Mouse (Mus musculus): ENCODE measurements around the gene Cdc16.
"Not testable (repeated sequence)": the region's sequence is repeated elsewhere in the genome, so short reads cannot be mapped to it uniquely, and the experiment has no call there.

Cdc16 gene

GRCm38 (mm10) chr8:13756982-13757804, at the start of gene Cdc16:
TSS of gene Cdc16 (plus strand) at chr8:13757676.
- peak; percentile 94 for DNase-seq (ENCODE audit: low spot score)

- DNase-seq (ENCODE audit: low spot score), result no peak
Measured at GRCm38 (mm10) chr8:13708514-13708913, 49.0 kb upstream of the Cdc16 start.

- no peak for DNase-seq (ENCODE audit: low spot score)
Measured at GRCm38 (mm10) chr8:13718980-13719379, 38.5 kb upstream of the Cdc16 start.

GRCm38 (mm10) chr8:13725722-13726121, 31.8 kb upstream of the Cdc16 start:
- peak; percentile 77 for DNase-seq (ENCODE audit: low spot score)

GRCm38 (mm10) chr8:13727469-13728094, 29.9 kb upstream of the Cdc16 start:
- DNase-seq (ENCODE audit: low spot score), result no peak

GRCm38 (mm10) chr8:13740323-13740770, 17.1 kb upstream of the Cdc16 start:
- DNase-seq (ENCODE audit: low spot score), result no peak

- no peak for DNase-seq (ENCODE audit: low spot score)
Measured at GRCm38 (mm10) chr8:13740817-13741613, 16.5 kb upstream of the Cdc16 start.

GRCm38 (mm10) chr8:13746212-13746611, 11.3 kb upstream of the Cdc16 start:
- not testable (repeated sequence) for DNase-seq (ENCODE audit: low spot score)

GRCm38 (mm10) chr8:13747626-13748025, 9.8 kb upstream of the Cdc16 start:
- DNase-seq (ENCODE audit: low spot score), result no peak

GRCm38 (mm10) chr8:13753680-13754079, 3.8 kb upstream of the Cdc16 start:
- peak; percentile 87 for DNase-seq (ENCODE audit: low spot score)

- no peak for DNase-seq (ENCODE audit: low spot score)
Measured at GRCm38 (mm10) chr8:13756480-13756879, 996 bp upstream of the Cdc16 start.

- DNase-seq (ENCODE audit: low spot score), result peak; percentile 78
Measured at GRCm38 (mm10) chr8:13757805-13758727, 590 bp downstream of the Cdc16 start.

- no peak for DNase-seq (ENCODE audit: low spot score)
Measured at GRCm38 (mm10) chr8:13769206-13769605, 11.7 kb downstream of the Cdc16 start.

GRCm38 (mm10) chr8:13780536-13780935, 23.1 kb downstream of the Cdc16 start:
- DNase-seq (ENCODE audit: low spot score), result no peak

- DNase-seq (ENCODE audit: low spot score), result peak; percentile 96
Measured at GRCm38 (mm10) chr8:13785250-13785763, 27.8 kb downstream of the Cdc16 start, which contains the start of gene Upf3a. TSS of gene Upf3a (plus strand) at chr8:13785615.

- DNase-seq (ENCODE audit: low spot score), result peak; percentile 99
Measured at GRCm38 (mm10) chr8:13785764-13786299, 28.4 kb downstream of the Cdc16 start.

GRCm38 (mm10) chr8:13789606-13790005, 32.1 kb downstream of the Cdc16 start:
- DNase-seq (ENCODE audit: low spot score), result no peak

- DNase-seq (ENCODE audit: low spot score), result no peak
Measured at GRCm38 (mm10) chr8:13793097-13793745, 35.7 kb downstream of the Cdc16 start.

- no peak for DNase-seq (ENCODE audit: low spot score)
Measured at GRCm38 (mm10) chr8:13793746-13794101, 36.2 kb downstream of the Cdc16 start.

GRCm38 (mm10) chr8:13797676-13798075, 40.2 kb downstream of the Cdc16 start:
- no peak for DNase-seq (ENCODE audit: low spot score)
